Mouse (Mus musculus): Measurements from ENCODE around the gene Usp33.
"Not testable (repeated sequence)": the region's sequence is repeated elsewhere in the genome, so short reads cannot be mapped to it uniquely, and the experiment has no call there.

The Usp33 gene

GRCm38 (mm10) chr3:152345732-152346632 is at the start of gene Usp33:
Gene Usp33, plus strand, starts transcription at chr3:152346478.
- DNase-seq: peak; percentile 94

- DNase-seq: no peak
These were observed 45.6 kb upstream of the Usp33 start for GRCm38 (mm10) chr3:152300376-152301337.

- no peak for DNase-seq
These were observed 43.3 kb upstream of the Usp33 start for GRCm38 (mm10) chr3:152302991-152303390.

DNA sequence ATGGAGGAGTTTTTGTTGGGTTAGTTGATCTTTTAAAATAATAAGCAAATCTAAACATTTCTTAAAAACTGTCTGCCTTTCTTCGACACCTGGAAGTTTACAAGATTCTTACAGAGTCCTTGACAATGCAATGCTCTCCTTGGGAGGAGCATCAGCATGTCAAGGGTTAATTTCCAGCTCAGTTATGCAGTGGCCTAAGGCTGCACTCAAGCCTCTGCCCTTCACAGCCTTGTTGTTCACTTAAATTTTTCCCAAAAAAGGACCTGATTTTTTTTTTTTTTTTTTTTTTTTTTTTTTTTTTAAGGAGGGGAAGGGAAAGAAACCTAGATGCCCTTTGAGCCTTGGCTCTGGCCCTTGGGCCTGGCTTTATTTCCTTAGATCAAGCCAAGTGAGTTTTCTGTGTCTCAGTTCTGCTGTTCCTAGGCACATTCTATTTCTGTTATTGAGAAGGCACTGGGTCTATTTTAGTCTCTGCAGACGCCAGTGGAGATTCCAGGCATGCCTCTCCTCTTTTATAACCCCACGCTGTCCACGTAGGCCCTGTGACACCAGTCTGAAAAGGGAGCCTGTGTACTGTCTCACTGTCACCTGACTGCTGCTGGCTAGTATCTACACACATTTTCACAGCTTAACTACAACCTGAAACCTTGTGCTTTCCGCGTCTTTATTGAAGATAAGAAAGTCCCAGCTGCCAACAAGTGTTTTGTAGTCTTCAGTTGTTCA is 42.0 kb upstream of the Usp33 start:
- DNase-seq: no peak

- no peak for DNase-seq
These were observed 41.2 kb upstream of the Usp33 start for GRCm38 (mm10) chr3:152305080-152305479.

- DNase-seq: no peak
These were observed 40.3 kb upstream of the Usp33 start for GRCm38 (mm10) chr3:152305971-152306370.

DNA sequence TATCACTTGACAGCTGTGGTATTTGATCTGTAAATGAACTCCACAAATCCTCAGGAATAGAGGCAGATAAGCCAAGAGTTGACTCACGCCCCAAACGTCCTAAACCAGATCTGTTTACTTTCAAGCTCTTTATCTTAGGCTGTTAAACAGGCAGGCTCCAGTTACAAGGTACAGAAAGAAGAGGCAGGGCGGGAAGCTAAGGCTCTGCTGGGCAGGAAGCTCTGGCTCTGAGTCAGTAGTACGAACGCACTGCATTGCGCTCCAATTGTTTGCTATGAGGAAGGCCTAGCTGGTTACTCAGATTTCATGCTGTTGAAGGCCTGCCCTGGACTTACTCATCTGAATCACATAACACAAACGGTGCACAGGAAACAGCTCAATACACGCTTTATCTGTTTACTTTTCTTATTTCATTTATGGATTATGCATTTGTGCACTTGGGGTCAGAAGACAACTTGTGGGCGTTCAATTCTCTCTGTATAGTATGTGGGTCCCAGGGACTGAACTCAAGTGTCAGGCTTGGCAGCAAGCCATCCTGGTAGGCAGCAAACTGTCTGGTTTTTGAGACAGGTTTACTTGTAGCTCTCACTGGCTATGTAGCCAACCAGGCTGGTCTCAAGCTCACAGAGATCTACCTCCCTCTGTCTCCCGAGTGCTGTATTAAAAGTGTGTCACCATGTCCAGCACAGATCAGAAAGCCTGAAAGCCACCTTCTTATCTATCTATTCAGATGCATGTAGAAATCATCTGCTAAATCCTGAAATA is 37.6 kb upstream of the Usp33 start:
- no peak for DNase-seq

DNA sequence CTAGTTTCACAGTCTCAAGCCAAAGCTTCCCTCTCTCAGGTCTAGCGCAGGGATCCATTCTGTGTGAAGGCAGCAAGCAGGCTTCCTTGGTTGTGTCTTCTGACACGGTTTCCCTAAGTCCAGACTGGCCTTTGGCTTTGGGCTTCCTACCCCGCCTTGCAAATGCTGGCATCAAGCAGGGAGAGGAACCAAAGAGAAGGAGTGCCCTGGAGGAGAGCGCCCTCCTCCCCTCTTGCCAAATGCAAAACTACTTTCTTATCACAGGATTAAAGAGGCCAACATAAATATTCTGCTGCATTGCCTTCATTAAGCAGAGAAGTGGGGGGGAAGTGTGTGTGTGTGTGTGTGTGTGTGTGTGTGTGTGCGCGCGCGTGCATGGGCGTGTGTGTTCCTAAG is 37.0 kb upstream of the Usp33 start:
- no peak for DNase-seq

DNA sequence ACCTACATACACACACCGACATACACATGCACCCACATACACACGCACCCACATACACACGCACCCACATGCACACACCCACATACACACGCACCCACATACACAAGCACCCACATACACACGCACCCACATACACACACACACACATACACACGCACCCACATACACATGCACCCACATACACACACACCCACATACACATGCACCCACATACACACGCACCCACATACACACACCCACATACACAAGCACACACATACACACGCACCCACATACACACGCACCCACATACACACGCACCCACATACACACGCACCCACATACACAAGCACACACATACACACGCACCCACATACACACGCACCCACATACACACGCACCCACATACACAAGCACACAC is 31.6 kb upstream of the Usp33 start:
- DNase-seq: not testable (repeated sequence)

DNA sequence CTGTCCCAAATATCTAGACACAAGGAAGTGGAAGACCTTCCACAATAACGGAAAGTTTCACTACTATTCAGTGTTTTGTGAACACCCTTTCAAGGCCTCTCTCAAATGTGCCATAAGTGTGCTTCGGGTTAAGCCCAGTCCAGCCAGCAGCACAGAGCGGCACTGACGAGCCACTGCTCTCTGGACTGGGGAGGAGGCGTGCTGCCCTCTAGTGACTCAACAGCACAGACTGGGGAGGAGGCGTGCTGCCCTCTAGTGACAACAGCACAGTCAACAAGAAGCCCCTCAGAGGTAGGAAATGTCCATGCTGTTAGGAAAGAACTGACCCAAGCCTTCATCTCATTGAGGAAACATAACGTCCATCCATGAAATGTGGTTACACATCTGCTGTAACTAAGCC is 30.7 kb upstream of the Usp33 start:
- DNase-seq: peak; percentile 55

- DNase-seq: not testable (repeated sequence)
These were observed 29.7 kb upstream of the Usp33 start for GRCm38 (mm10) chr3:152316447-152317173.

- DNase-seq: no peak
These were observed 25.2 kb upstream of the Usp33 start for GRCm38 (mm10) chr3:152320972-152321645.

GRCm38 (mm10) chr3:152321765-152322547 is 24.3 kb upstream of the Usp33 start:
- DNase-seq: no peak

DNA sequence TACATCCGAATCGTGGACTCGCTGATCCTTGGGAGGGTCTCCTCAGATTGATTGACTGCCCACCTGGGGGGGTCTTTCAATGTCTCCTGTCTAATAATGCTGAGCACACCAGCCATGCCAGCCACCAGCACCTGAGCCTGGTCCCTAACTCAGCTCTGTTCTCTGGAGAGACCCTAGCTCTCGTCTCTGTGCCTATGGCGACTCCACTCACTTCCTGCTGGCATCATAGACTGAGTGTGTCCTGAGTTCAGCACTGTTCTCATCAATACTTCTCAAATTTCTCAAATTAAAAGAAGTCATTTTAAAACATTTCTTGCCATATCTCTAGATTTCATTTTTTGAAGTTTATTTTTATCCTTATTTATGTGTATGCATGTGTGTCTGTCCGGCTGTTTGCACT is 14.2 kb upstream of the Usp33 start:
- no peak for DNase-seq

- no peak for DNase-seq
These were observed 13.6 kb upstream of the Usp33 start for GRCm38 (mm10) chr3:152332545-152333300.

DNA sequence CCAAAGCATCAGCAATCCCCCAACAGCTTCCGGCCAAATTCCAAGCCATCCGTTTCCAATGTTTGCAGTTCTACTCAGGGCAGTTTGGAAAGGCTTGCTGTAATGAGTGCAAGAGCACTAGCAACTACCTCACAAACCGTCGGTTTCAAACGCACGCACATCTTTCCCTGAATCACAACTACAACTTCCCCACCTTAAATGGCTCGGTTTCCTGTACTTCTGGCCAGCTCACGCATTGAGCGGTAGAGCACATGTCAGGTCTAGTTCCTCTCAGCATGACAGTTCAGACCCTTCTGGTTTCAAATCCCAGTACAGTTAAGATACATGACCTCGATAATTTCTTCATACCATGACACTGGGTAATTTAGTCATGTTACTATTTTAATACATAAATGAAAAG is 12.6 kb upstream of the Usp33 start:
- no peak for DNase-seq

DNA sequence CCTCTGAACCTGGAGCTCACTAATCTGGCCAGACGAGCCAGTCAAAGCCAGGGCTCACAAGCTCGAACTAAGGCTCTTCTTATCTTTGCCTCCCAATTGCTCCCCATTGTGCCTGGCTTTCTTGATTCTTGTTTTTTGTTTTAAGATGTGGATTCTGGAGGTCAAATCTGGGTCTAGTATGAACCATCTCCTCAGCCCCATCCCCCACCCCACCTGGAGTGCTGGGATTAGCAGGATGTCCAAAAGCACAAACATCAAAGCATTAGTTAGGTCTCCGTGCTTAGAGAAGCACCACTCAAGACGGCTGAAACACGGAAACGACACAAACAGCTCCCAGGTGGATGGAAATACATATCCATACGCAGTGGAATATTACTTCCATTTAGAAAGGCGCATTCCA is 10.2 kb upstream of the Usp33 start:
- no peak for DNase-seq

DNA sequence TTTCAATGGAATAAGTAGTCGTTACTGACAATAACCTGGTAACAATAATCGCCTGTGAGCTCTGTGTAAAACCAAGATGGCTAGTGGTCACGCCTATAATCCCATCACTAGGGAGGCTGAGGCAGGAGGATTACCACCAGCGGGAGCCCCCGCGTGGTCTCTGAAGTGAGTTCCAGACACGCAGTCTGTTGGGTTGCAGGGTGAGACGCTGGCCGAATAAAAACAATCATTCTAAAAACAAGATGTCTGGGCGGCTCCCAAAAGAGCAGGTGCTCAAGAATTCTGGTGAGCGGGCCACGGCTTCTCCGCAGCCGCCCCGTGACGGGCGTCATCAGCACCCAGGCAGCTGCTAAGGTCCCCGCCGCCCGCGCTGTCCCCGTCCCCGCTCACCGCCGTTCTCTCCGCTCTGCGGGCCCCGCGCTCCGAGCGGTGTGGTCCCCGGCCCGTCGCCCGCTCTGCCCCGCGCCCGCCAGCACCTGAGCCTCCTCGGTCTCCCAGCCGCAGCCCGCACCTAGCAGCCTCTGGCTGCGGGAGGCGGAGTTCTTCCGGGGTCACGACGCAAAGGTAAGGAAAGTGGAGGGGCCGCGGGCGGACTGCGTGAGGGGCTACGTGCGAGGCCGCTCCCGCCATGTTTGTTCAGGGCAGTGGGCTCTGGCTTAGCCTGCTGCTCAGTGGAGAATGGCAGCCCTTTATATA is 6.3 kb upstream of the Usp33 start, which contains the start of gene Miga1:
TSS of gene Miga1 (minus strand) at position 546 of the 696 bp plus-strand sequence.
- peak; percentile 87 for DNase-seq

Measured in cerebellum, adult 11-12 months (tissue).